Mouse (Mus musculus) kidney, postnatal 10 days (tissue): ENCODE data around the gene Kif11.

Experiments
- DNase-seq: peaks from one replicate; pipeline ENCODE4 v3.0.0; 2021; ENCODE audit warnings: mixed read lengths

The Kif11 gene

DNA sequence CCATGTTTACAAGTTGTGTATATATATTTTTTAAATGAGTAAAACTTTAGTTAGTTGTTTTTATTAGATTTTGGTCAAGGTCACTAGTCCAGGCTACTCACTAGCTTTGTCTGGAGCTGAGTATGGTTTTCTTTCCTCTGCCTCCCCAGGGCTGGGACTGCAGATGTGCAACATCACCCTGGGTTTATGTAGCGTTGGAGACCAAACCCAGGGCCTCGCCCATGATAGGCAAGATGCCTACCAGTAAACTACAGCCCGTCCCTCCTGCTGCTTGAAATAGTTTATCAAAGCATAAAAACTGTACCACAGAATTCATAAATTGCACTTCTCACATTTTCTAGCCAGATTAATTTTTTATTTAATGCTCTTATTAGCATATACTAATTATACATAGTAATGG, 73.0 kb downstream of the Kif11 start:
- no peak for DNase-seq

- no peak for DNase-seq
These were observed 79.3 kb downstream of the Kif11 start for GRCm38 (mm10) chr19:37455528-37455927.

GRCm38 (mm10) chr19:37455961-37456360, 79.8 kb downstream of the Kif11 start:
- no peak for DNase-seq

DNA sequence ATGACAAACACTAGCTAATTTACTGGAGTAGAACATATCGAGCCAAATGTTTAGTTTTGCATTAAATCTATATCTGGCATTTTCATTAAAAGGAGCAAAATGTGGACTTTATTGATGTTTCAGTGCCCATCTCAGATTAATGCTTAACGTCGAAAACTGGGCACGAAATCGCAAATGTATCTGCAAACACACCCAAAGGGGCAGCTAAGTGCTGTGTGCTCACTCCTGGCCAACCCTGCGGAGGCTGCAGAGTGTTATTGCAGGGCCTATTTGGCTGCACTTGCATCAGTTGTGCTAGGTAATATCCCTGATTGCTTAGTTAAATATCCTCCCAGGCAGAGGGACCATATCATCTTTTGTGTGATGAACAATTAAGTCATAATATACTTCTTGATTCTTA, 81.8 kb downstream of the Kif11 start:
- DNase-seq: no peak

- no peak for DNase-seq
These were observed 90.2 kb downstream of the Kif11 start for GRCm38 (mm10) chr19:37466403-37466802.

- no peak for DNase-seq
These were observed 90.8 kb downstream of the Kif11 start for GRCm38 (mm10) chr19:37466978-37467377.

GRCm38 (mm10) chr19:37468841-37469566, 92.8 kb downstream of the Kif11 start:
- no peak for DNase-seq
